Mouse (Mus musculus) hindbrain, embryonic 15.5 days (tissue): ENCODE measurements at regions not wholly inside any gene's neighbourhood (a gene's known extent, or its start where the extent isn't known, plus 50 kb on each side); places are given as distances from the start of the nearest gene placed in this dataset.

Source experiments
- ATAC-seq: fragments of 200-750 bp; cut with Nextera tagmentation; 2 replicates; pipeline ENCODE4 v1.8.0; 2017; ENCODE audit warnings: low read depth, moderate number of reproducible peaks, moderate TSS enrichment; ENCODE audit not compliant: low FRiP score
- H3K27ac ChIP-seq: fragments of 300-500 bp; sonication (generic); replicated peaks from 2 replicates; pipeline ENCODE4 v1.5.1; 2015; ENCODE audit warnings: mild to moderate bottlenecking, inconsistent platforms
- H3K27me3 ChIP-seq: fragments of 300-500 bp; sonication (generic); 2 replicates; pipeline ENCODE4 v1.6.1; 2015; ENCODE audit warnings: control low read depth, inconsistent platforms
- H3K36me3 ChIP-seq: fragments of 300-500 bp; sonication (generic); 2 replicates; pipeline ENCODE4 v1.6.1; 2015; ENCODE audit warnings: control low read depth, inconsistent platforms
- H3K4me1 ChIP-seq: fragments of 300-500 bp; sonication (generic); replicated peaks from 2 replicates; pipeline ENCODE4 v1.6.1; 2015; ENCODE audit warnings: control low read depth, inconsistent platforms
- H3K4me2 ChIP-seq: fragments of 300-500 bp; sonication (generic); 2 replicates; pipeline ENCODE4 v1.6.1; 2015; ENCODE audit warnings: moderate library complexity, mild to moderate bottlenecking, inconsistent platforms
- H3K4me3 ChIP-seq: fragments of 300-500 bp; sonication (generic); 2 replicates; pipeline ENCODE4 v1.5.1; 2015; ENCODE audit warnings: mild to moderate bottlenecking, inconsistent platforms
- H3K9ac ChIP-seq: fragments of 300-500 bp; sonication (generic); 2 replicates; pipeline ENCODE4 v1.6.1; 2015; ENCODE audit warnings: inconsistent platforms
- H3K9me3 ChIP-seq: fragments of 300-500 bp; sonication (generic); 2 replicates; pipeline ENCODE4 v1.6.1; 2016; ENCODE audit warnings: control low read depth, inconsistent platforms
- WGBS: fragments of 180-500 bp; shearing (Covaris S2); methylation state at CpG from one replicate; pipeline ENCODE4 v1.1.7; 2015; 5-methylcytosine and 5-hydroxymethylcytosine counted together

DNA sequence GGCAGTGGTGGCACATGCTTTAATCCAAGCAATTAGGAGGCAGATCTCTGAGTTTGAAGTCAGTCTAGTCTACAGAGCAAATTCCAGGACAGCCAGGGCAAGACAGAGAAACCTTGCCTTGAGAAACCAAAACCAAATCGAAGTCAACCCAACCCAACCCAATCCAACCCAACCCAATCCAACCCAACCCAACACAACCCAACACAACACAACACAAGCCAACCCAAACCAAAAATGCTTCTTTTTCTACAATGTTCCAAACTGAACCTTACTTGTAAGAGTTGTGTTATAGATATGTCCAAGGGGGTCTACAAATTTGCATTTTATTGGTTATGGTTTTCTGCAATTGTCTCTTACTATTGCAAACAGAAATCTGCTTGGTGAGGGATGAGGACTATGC, 52.8 kb upstream of the Chodl start:
- Histone ChIP-seq H3K4me1 (no peaks in the 10 kb centered on the region), H3K27ac (no peak overlapping the region), H3K4me2 (no peak overlapping the region), H3K9me3 (no peaks in the 10 kb centered on the region), H3K27me3 (no peaks in the 10 kb centered on the region), H3K4me3 (no peak overlapping the region), H3K36me3 (no peaks in the 10 kb centered on the region), H3K9ac (no peak overlapping the region)
- ATAC-seq = no peak
- 88% methylated on average over 1 of the region's 1 CpGs for WGBS

GRCm38 (mm10) chr16:78859006-78859405, 71.7 kb upstream of the Chodl start:
- Histone ChIP-seq H3K4me2 (no peak overlapping the region), H3K9me3 (no peaks in the 10 kb centered on the region), H3K4me3 (no peak overlapping the region), H3K36me3 (no peaks in the 10 kb centered on the region), H3K9ac (no peak overlapping the region), H3K27ac (no peak overlapping the region), H3K27me3 (no peaks in the 10 kb centered on the region), H3K4me1 (no peaks in the 10 kb centered on the region)
- WGBS = 74% methylated on average over 4 of the region's 4 CpGs
- ATAC-seq = no peak

GRCm38 (mm10) chr16:78830957-78831356, 99.8 kb upstream of the Chodl start:
- H3K4me3 ChIP-seq = no peak overlapping the region
- no peak for ATAC-seq
- no peaks in the 10 kb centered on the region for H3K4me1 ChIP-seq
- no peak overlapping the region for H3K27ac ChIP-seq
- no peak overlapping the region for H3K4me2 ChIP-seq
- H3K27me3 ChIP-seq = no peaks in the 10 kb centered on the region
- no peaks in the 10 kb centered on the region for H3K36me3 ChIP-seq
- WGBS = 87% methylated on average over 7 of the region's 7 CpGs
- no peaks in the 10 kb centered on the region for H3K9me3 ChIP-seq
- H3K9ac ChIP-seq = no peak overlapping the region

- no peaks in the 10 kb centered on the region for H3K4me1 ChIP-seq
- no peak overlapping the region for H3K4me2 ChIP-seq
- WGBS = 18% methylated on average over 3 of the region's 3 CpGs
- no peaks in the 10 kb centered on the region for H3K9me3 ChIP-seq
- no peaks in the 10 kb centered on the region for H3K36me3 ChIP-seq
- peak; percentile 85 for ATAC-seq
- no peak overlapping the region for H3K9ac ChIP-seq
- no peaks in the 10 kb centered on the region for H3K27me3 ChIP-seq
- no peak overlapping the region for H3K27ac ChIP-seq
- H3K4me3 ChIP-seq = no peak overlapping the region
Measured at GRCm38 (mm10) chr16:78827739-78828138, 103.0 kb upstream of the Chodl start.

DNA sequence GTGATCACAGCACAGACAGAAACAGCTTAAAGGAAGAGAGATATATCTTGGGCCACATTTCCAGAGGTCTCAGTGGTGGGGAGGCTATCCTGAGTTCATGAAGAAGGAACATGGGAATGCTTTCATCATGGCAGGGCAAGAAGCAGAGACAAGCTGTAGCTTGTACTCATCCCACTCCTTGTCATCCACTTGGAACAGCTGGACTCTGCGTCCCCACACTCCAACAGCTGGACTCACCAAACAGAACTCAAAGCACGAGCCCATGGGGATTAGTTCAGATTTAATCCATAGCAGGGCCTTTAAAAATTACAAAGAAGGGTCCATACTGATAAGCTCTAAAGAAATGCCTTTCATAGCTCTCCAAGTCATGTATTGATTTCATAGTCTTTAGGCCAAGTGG, 140.7 kb upstream of the Chodl start:
- H3K9ac ChIP-seq = no peak overlapping the region
- H3K36me3 ChIP-seq = no peaks in the 10 kb centered on the region
- H3K4me3 ChIP-seq = no peak overlapping the region
- H3K9me3 ChIP-seq = no peaks in the 10 kb centered on the region
- no peaks in the 10 kb centered on the region for H3K4me1 ChIP-seq
- H3K27me3 ChIP-seq = no peaks in the 10 kb centered on the region
- ATAC-seq = no peak
- WGBS = 82% methylated on average over 2 of the region's 2 CpGs
- H3K4me2 ChIP-seq = no peak overlapping the region
- no peak overlapping the region for H3K27ac ChIP-seq

DNA sequence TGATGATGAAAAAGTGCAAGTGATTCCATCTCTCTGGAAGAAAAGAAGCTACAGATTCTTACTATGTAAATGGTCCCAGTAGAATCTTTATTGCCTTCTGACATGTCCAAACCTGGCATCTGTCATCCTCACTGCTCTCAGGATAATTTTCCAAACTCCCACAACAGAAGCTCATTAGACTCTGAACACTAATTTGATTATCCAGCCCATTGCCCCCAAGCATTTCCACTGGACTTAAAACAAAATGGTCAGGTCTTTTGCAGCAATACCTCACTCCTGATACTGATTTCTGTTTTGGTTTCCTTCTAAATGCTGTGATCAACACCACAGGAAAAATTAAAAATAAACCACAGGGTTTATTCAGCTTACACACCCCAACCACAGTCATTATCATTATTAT, 171.5 kb upstream of the Chodl start:
- no peak overlapping the region for H3K4me2 ChIP-seq
- ATAC-seq = no peak
- H3K9ac ChIP-seq = no peak overlapping the region
- H3K9me3 ChIP-seq = no peaks in the 10 kb centered on the region
- H3K36me3 ChIP-seq = no peaks in the 10 kb centered on the region
- H3K4me1 ChIP-seq = no peaks in the 10 kb centered on the region
- no peak overlapping the region for H3K27ac ChIP-seq
- no peaks in the 10 kb centered on the region for H3K27me3 ChIP-seq
- no peak overlapping the region for H3K4me3 ChIP-seq

DNA sequence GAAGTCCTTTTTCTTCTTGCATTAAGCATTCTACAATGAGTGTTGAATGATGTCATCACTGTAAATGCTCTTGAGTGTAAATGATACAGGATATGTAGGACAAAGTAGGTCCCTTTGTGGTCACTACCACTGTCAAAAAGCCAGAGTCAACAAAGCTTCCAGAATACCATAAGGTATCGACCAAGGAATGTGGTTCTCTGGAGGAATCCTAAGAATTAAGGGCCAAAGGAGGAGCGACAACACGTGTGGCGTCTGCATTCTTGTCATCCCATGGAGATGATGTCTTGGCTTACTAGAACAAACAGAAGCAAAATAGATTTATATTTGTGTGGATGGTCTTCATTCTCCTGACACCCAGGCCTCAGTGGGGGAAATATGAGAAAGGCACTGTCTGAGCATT, 161.4 kb upstream of the D16Ertd472e start:
- Histone ChIP-seq H3K27ac (no peak overlapping the region), H3K36me3 (no peaks in the 10 kb centered on the region), H3K4me2 (no peak overlapping the region), H3K9me3 (no peaks in the 10 kb centered on the region), H3K27me3 (no peaks in the 10 kb centered on the region), H3K4me3 (no peak overlapping the region), H3K9ac (no peak overlapping the region), H3K4me1 (no peaks in the 10 kb centered on the region)
- no peak for ATAC-seq
- 83% methylated on average over 4 of the region's 4 CpGs for WGBS

DNA sequence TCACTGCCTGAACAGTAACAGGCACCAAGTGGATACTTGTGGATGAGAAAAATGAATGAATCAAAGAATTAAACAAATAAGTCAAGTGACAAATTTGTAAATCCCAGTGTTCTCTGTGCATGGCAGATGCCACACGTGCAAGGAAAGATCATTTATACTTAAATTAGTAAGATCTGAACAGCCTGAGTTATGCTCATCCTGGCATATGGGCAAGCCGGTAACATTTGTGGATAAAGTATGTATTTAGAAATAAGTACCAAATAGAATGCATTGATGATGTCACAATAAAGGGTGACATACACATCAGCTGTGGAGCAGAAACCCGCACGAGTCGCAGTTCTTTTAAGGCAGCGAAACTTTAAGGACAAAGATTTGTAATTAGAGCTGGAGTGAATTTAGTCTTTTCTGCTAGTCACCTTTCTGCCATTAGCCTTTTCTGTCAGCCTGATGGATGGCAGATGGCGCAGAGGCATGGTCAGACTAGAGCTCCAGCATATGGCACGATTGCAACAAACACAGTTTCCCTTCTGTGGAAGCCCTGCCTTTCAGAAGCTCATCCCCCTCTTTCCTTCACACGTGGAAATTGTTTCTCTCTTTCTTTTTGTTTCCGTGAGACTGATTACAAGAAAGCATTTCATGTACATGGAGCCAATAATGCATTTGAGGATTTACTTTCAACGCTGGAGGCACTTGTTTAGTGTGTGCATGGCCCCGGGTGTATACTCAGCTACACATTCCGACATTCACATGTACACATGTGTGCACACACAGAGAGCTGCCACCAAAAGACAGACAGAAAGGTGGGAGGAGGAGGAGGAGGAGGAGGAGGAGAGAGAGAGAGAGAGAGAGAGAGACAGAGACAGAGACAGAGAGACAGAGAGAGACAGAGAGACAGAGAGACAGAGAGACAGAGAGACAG, 154.3 kb upstream of the D16Ertd472e start:
- Histone ChIP-seq H3K4me3 (no peak overlapping the region), H3K9ac (no peak overlapping the region), H3K36me3 (no peaks in the 10 kb centered on the region), H3K4me2 (no peak overlapping the region), H3K4me1 (no peaks in the 10 kb centered on the region), H3K27me3 (no peaks in the 10 kb centered on the region), H3K9me3 (no peaks in the 10 kb centered on the region), H3K27ac (no peak overlapping the region)
- 71% methylated on average over 13 of the region's 13 CpGs for WGBS
- no peak for ATAC-seq

DNA sequence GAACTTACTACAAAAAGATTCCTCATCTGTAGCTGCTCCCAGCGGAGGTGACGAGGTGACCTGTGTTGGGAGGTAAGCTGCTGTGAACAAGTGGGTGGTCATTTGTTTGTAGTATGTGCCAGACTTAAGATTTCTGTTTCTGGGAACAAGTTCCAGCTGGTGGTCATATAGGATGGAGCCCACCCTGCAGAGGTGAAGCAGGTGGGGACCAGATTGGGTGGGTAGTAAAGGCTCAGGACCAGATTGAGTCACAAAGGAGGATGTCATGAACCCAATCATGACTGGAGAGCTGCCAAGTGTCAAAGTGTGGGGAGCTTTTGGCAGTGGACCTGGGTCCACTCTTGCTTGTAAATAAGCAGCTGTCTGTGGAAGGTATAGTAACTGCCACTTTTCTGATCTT, 149.0 kb upstream of the D16Ertd472e start:
- no peaks in the 10 kb centered on the region for H3K27me3 ChIP-seq
- ATAC-seq = no peak; the same call in 1 of the 2 replicates
- 92% methylated on average over 2 of the region's 2 CpGs for WGBS
- H3K4me3 ChIP-seq = no peak overlapping the region
- H3K27ac ChIP-seq = no peak overlapping the region
- H3K9ac ChIP-seq = no peak overlapping the region
- no peaks in the 10 kb centered on the region for H3K4me1 ChIP-seq
- H3K9me3 ChIP-seq = no peaks in the 10 kb centered on the region
- H3K36me3 ChIP-seq = no peaks in the 10 kb centered on the region
- H3K4me2 ChIP-seq = no peak overlapping the region

DNA sequence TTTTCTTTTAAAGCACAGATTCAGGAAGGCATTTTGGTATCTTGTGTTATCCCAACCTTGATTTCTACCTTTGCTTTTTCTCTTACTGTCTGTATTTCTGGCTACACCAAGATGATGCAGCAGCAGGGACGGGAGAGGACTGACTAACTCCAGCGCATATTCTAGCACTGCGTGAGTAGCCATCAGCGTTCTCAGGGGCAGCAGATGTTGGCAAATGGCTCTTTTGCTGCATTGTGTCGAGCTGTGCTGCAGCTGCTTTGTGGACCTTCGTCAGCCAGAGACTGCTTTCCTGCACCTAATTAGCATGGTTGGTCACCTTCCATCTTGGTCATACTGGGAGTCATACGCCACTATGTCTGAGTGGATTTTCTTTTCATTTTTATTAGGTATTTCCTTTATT, 133.4 kb upstream of the D16Ertd472e start:
- 0 out of 2 replicates have a peak overlapping the region, but pooled peaks have one; percentile 7 for H3K4me2 ChIP-seq
- no peaks in the 10 kb centered on the region for H3K36me3 ChIP-seq
- no peaks in the 10 kb centered on the region for H3K27me3 ChIP-seq
- no peak for ATAC-seq
- H3K27ac ChIP-seq = no peak overlapping the region
- no peak overlapping the region for H3K4me3 ChIP-seq
- H3K9ac ChIP-seq = no peak overlapping the region
- H3K4me1 ChIP-seq = no peaks in the 10 kb centered on the region
- no peaks in the 10 kb centered on the region for H3K9me3 ChIP-seq
- WGBS = 51% methylated on average over 7 of the region's 7 CpGs

- Histone ChIP-seq H3K36me3 (no peaks in the 10 kb centered on the region), H3K9me3 (no peaks in the 10 kb centered on the region), H3K27ac (no peak overlapping the region), H3K4me2 (no peak overlapping the region), H3K27me3 (no peaks in the 10 kb centered on the region), H3K4me3 (no peak overlapping the region), H3K9ac (no peak overlapping the region), H3K4me1 (no peaks in the 10 kb centered on the region)
- 81% methylated on average over 4 of the region's 4 CpGs for WGBS
- no peak for ATAC-seq
Measured at GRCm38 (mm10) chr16:78707566-78707965, 131.1 kb upstream of the D16Ertd472e start.

- Histone ChIP-seq H3K4me3 (no peak overlapping the region), H3K27ac (no peak overlapping the region), H3K9ac (no peak overlapping the region), H3K4me1 (no peaks in the 10 kb centered on the region), H3K9me3 (no peaks in the 10 kb centered on the region), H3K4me2 (no peak overlapping the region), H3K27me3 (no peaks in the 10 kb centered on the region), H3K36me3 (no peaks in the 10 kb centered on the region)
- no peak for ATAC-seq
- WGBS = 75% methylated on average over 7 of the region's 7 CpGs
Measured at GRCm38 (mm10) chr16:78707165-78707564, 130.7 kb upstream of the D16Ertd472e start.
